Mouse (Mus musculus): ENCODE data around the gene Hist2h3c2. TPM values are rescaled to one million over a fixed set of nuclear protein-coding genes. Genes with fewer than 3 reads are reported as not detected.

Hist2h3c2 gene
- polyA plus RNA-seq, 1 experiment = 16.5 TPM

DNA sequence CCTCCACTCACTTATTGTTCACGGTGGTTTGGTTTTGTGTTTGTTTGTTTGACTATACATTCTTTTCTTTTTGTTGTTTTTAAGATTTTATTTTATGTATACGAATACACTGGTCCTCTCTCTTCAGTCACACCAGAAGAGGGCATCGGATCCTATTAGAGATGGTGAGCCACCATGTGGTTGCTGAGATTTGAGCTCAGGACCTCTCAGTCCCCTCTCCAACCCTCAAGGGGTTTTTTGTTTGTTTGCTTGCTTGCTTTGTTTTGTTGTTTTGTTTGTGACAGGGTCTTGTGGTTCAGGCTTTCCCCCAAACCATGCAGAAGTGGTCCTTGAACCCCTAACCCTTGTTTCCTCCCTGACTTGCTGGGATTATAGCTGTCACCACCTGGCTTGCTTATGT is 22.7 kb upstream of the Hist2h3c2 start:
- Histone ChIP-seq H3K4me3 (ENCODE audit: insufficient read depth, low read length) (peak overlapping the region; percentile 8), H3K4me1 (ENCODE audit: control insufficient read depth, insufficient read depth, low read length) (peaks cover 7% of the 10 kb centered on the region; the same call in 1 of the 2 replicates), H3K27ac (ENCODE audit: insufficient read depth, low read length) (peak overlapping the region; percentile 95)
- TF ChIP-seq POLR2A (IDR thresholded peaks at IDR 0.05; ENCODE audit: low read depth, low read length) = no peak
- TF ChIP-seq CTCF (IDR thresholded peaks at IDR 0.05; ENCODE audit: borderline replicate concordance, insufficient read depth, low read length) = no peak

DNA sequence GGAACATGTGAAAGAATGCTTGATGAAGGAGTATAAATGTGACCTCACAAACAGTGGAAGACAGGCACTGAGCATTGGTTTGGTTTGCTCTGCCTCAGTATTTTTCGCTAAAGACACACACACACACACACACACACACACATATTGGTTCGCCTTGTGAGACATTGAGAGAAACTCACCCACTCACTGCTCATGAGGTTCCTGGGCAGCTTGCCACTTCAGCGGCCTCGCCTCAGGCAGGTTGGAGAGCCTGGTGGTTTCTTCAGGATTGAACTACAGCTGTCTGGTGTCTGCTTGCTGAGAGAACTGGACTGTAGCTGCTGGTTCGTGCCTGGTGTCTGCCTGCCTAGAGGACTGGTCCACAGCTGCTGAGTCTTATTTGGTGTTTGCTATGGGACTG is 21.3 kb upstream of the Hist2h3c2 start:
- no peak overlapping the region for H3K4me3 ChIP-seq (ENCODE audit: insufficient read depth, low read length)
- peaks cover 7% of the 10 kb centered on the region; the same call in 1 of the 2 replicates for H3K4me1 ChIP-seq (ENCODE audit: control insufficient read depth, insufficient read depth, low read length)
- no peak for TF ChIP-seq CTCF (IDR thresholded peaks at IDR 0.05; ENCODE audit: borderline replicate concordance, insufficient read depth, low read length)
- no peak for TF ChIP-seq POLR2A (IDR thresholded peaks at IDR 0.05; ENCODE audit: low read depth, low read length)
- no peak overlapping the region for H3K27ac ChIP-seq (ENCODE audit: insufficient read depth, low read length)

DNA sequence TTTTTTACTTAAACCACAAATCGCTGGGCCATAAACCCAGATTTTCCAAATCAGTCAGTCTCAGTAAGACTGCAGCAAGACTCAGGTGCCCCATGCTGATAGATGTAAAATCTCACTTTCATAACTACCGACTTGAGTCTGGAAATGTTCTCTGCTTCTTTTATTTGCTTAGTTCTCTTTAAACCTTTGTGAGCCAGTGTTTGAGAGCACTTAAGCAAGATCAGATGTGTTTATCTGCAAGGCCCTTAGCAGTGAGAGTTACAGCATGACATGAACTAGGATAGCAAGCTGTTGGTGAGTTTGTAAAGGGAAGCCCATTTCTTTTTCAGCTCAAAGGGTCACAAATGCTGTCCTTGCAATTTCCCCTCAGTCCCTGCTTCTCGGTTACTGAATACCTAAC is 18.3 kb upstream of the Hist2h3c2 start:
- no peak for TF ChIP-seq CTCF (IDR thresholded peaks at IDR 0.05; ENCODE audit: borderline replicate concordance, insufficient read depth, low read length)
- TF ChIP-seq POLR2A (IDR thresholded peaks at IDR 0.05; ENCODE audit: low read depth, low read length) = no peak
- H3K27ac ChIP-seq (ENCODE audit: insufficient read depth, low read length) = no peak overlapping the region
- H3K4me1 ChIP-seq (ENCODE audit: control insufficient read depth, insufficient read depth, low read length) = peaks cover 4% of the 10 kb centered on the region; the same call in 1 of the 2 replicates
- no peak overlapping the region for H3K4me3 ChIP-seq (ENCODE audit: insufficient read depth, low read length)

DNA sequence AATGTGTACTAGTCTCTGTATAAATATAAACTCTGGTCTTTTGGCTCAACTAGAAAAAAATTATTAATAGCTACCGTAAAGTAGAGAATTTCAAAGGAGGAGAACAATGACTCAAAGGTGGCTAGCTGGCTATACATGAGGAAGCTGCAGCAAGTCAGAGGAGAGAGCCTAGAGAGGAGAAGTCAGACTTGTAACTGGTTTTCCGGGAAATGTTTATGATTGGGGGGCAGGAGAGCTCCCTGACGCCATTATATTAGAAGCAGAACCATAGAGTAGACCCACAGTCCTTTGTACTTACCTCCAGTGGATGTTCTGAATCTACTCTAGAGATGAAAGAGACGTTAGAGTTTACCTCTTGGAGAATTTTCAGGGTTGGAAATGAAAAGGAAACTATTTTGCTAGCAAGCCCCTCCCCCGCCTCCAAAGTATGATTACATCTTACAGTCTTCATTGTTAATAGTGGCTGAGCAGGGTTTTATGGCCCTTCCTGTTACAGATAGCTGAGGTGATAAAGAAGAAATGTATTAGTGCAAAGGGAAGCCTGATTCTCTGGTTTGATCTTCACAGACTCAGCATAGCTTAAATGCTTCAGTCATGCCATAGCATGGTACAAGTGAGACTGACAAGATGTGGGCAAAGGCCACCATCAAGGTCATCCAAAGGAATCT is 17.1 kb upstream of the Hist2h3c2 start:
- Histone ChIP-seq H3K4me3 (ENCODE audit: insufficient read depth, low read length) (no peak overlapping the region), H3K27ac (ENCODE audit: insufficient read depth, low read length) (no peak overlapping the region), H3K4me1 (ENCODE audit: control insufficient read depth, insufficient read depth, low read length) (no peaks in the 10 kb centered on the region; the same call in 1 of the 2 replicates)
- TF ChIP-seq CTCF (IDR thresholded peaks at IDR 0.05; ENCODE audit: borderline replicate concordance, insufficient read depth, low read length) (no peak), POLR2A (IDR thresholded peaks at IDR 0.05; ENCODE audit: low read depth, low read length) (no peak)

DNA sequence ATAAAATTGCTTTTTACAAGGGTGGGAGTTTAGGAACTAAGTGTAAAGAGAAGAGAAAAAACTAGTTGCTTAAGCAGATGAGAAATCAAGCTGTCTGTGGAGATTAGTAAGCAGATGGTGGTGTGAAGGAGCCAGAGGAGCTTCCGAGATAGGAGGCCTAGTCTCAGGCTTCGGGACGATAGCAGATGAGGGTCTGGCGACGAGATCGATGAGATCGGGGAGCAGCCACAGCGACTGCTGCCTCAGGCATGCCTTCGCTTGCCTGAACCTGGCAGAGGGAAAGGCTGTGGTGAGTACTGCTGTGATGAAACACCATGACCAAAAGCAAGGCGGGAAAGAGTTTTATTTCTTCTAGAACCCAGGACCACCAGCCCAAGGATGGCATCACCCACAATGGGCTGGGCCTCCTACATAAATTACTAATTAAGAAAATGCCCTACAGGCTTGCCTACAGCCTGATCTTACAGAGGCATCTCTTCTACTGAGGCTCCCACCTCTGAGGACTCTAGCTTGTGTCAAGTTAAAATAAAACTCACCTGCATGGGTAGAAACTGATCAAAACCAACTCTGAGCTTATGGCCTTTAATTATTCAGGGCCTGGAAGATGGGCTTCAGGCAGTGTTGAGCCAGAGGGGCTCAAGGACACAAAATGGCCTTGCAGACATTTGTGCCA is 15.9 kb upstream of the Hist2h3c2 start:
- Histone ChIP-seq H3K27ac (ENCODE audit: insufficient read depth, low read length) (no peak overlapping the region), H3K4me3 (ENCODE audit: insufficient read depth, low read length) (no peak overlapping the region), H3K4me1 (ENCODE audit: control insufficient read depth, insufficient read depth, low read length) (no peaks in the 10 kb centered on the region; the same call in 1 of the 2 replicates)
- 0 out of 2 replicates have a peak, but pooled peaks have one; percentile 16 for TF ChIP-seq POLR2A (IDR thresholded peaks at IDR 0.05; ENCODE audit: low read depth, low read length)
- TF ChIP-seq CTCF (IDR thresholded peaks at IDR 0.05; ENCODE audit: borderline replicate concordance, insufficient read depth, low read length) = no peak

DNA sequence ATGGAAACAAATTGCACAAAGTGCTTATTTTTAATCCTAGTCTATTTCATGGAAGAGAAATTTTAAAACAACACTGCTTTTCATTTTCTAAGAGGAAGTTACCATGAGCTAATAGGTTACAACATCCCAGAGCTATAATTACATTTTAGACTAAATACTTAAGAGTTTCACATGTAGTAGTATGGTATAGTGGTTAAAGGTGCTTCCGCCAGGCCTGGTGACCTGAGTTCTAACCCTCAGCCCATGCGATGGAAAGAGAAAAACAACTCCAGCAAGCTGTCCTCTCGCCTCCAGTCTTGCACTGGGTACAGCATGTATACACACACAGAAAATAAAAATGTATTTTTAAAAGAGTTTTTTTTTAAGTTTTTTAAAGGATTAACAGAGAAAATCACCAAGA is 12.9 kb upstream of the Hist2h3c2 start:
- TF ChIP-seq POLR2A (IDR thresholded peaks at IDR 0.05; ENCODE audit: low read depth, low read length) = no peak
- TF ChIP-seq CTCF (IDR thresholded peaks at IDR 0.05; ENCODE audit: borderline replicate concordance, insufficient read depth, low read length) = no peak
- Histone ChIP-seq H3K27ac (ENCODE audit: insufficient read depth, low read length) (no peak overlapping the region), H3K4me3 (ENCODE audit: insufficient read depth, low read length) (no peak overlapping the region), H3K4me1 (ENCODE audit: control insufficient read depth, insufficient read depth, low read length) (no peaks in the 10 kb centered on the region; the same call in none of the 2 replicates)

DNA sequence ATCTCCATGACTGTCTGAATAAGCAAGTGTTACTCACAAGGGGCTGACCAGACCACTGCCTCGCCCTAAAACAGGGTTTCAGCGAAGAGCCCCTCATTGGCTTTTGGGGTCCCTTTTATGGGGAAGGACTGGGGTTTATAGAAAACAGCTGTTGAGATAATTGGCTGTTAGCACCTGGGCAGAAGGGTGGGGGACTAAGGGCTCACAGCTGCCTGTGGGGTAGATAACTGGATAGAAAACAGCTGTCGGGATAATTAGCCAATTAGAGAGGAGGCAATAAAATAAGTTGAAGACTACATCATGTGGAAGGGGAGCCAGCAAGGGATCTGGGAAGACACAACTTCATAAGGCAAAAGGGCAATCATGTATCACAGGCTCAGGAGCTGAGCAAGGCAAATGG is 12.0 kb upstream of the Hist2h3c2 start:
- H3K4me3 ChIP-seq (ENCODE audit: insufficient read depth, low read length) = no peak overlapping the region
- no peak overlapping the region for H3K27ac ChIP-seq (ENCODE audit: insufficient read depth, low read length)
- TF ChIP-seq CTCF (IDR thresholded peaks at IDR 0.05; ENCODE audit: borderline replicate concordance, insufficient read depth, low read length) (no peak), POLR2A (IDR thresholded peaks at IDR 0.05; ENCODE audit: low read depth, low read length) (no peak)
- no peaks in the 10 kb centered on the region; the same call in 1 of the 2 replicates for H3K4me1 ChIP-seq (ENCODE audit: control insufficient read depth, insufficient read depth, low read length)

DNA sequence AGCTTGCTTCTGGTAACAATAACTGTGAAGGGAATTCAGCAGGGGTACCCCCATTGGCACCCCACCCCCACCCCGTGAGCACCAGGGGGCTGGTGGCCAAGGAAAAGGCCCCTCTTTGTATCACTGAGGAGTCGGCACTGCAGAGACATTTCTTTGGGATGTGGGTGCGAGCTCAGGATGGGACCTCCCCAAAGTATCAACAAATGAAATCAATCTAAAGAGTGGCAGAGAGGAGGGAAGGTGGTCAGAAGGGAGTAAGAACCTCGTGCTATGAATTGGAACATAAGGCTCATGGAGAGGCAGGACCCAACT is 10.1 kb upstream of the Hist2h3c2 start:
- Histone ChIP-seq H3K4me3 (ENCODE audit: insufficient read depth, low read length) (peak overlapping the region; percentile 5; the same call in 1 of the 2 replicates), H3K4me1 (ENCODE audit: control insufficient read depth, insufficient read depth, low read length) (peaks cover 4% of the 10 kb centered on the region; the same call in 1 of the 2 replicates), H3K27ac (ENCODE audit: insufficient read depth, low read length) (no peak overlapping the region)
- TF ChIP-seq CTCF (IDR thresholded peaks at IDR 0.05; ENCODE audit: borderline replicate concordance, insufficient read depth, low read length) = no peak
- no peak for TF ChIP-seq POLR2A (IDR thresholded peaks at IDR 0.05; ENCODE audit: low read depth, low read length)

DNA sequence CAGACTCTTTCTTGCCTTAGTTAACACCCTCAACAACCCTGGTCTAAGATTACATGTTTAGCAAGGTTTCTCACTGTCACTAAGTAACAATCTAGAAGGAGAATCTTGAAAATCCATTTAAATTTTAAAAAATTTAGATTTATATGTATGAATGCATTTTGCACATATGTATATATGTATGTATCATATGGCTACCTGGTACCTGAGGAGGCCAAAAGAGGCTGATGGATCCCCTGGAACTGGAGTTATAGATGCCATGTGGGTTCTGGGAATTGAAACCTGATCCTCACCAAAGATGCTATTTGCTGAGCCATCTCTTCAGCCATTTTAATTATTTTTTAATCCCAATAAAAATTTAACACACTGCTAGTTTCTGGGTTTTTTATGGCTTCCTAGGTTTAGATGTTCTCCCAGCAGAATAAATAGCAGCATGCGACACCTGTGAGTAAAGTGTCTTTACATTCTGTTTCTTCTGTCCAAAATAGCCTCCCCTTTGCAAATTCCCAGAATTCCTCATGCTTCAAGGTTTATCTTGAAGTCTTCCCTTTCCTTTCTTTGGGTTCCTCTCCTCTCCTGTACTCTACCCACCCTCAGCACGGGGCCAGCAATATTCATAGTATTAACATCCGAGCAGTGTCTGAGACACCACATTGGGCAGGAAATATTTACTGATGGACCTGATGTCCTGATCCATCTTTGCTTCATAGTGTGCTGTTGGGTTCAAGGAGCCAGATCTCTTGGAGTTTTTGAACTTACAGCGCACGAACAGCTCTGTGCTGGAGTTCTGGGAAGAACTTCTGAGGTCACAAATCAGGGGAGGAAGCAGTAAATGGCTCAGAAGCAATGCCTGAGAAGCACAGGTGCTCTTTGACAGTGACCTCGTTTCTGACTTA is 9.5 kb upstream of the Hist2h3c2 start:
- Histone ChIP-seq H3K4me1 (ENCODE audit: control insufficient read depth, insufficient read depth, low read length) (peaks cover 4% of the 10 kb centered on the region; the same call in 1 of the 2 replicates), H3K4me3 (ENCODE audit: insufficient read depth, low read length) (peak overlapping the region; percentile 5), H3K27ac (ENCODE audit: insufficient read depth, low read length) (no peak overlapping the region)
- TF ChIP-seq CTCF (IDR thresholded peaks at IDR 0.05; ENCODE audit: borderline replicate concordance, insufficient read depth, low read length) (no peak), POLR2A (IDR thresholded peaks at IDR 0.05; ENCODE audit: low read depth, low read length) (0 out of 2 replicates have a peak, but pooled peaks have one; percentile 53)
